Mouse (Mus musculus) urinary bladder, adult 18-20 months (tissue): ENCODE measurements around the gene Chrna3.

ENCODE experiments used
- DNase-seq, 2 experiments: peaks; one replicate each; pipeline ENCODE4 v3.0.0; 2022; ENCODE audit warnings: low spot score in 2 of 2, mixed read lengths in 2 of 2

The Chrna3 gene

GRCm38 (mm10) chr9:55026275-55026663 lies at the start of gene Chrna3:
Gene Chrna3 (minus strand): TSS chr9:55026562.
- no peak for DNase-seq

- DNase-seq, result no peak
Measured at GRCm38 (mm10) chr9:55067965-55068265, 41.6 kb upstream of the Chrna3 start.

DNA sequence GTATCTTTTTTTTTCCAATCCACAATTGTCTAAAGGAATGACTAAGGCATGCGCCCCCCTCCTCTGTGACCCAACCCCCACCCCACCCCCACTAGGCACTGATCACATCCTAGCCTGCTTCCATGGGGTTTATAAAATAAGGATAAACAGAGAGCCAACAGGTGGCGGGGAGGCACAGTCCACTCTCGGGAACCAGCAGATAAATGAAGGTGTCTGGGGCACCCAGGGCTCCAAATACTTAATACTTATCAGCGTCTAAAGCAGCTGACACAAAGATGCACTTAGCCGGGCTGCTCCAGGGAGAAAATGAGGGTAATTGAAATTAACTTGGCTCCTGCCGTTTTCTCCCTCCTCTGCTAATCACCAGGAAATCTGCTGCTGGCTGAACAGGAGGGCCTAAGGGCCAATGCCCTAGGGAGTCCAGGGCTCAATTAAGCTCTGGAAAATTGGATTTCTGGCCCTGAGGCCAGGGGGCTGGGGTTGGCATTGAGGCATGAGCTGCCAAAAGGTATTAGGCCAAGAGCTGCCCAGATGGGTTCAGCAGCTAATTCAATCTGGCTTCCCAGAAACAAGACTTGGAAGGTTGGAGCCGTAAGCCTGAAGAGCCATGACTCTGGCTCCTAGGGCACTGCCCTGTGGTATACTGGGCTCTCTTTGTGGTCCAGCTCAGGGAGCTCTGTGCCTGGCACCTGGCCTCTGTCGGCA lies 41.0 kb upstream of the Chrna3 start:
- no peak for DNase-seq

DNA sequence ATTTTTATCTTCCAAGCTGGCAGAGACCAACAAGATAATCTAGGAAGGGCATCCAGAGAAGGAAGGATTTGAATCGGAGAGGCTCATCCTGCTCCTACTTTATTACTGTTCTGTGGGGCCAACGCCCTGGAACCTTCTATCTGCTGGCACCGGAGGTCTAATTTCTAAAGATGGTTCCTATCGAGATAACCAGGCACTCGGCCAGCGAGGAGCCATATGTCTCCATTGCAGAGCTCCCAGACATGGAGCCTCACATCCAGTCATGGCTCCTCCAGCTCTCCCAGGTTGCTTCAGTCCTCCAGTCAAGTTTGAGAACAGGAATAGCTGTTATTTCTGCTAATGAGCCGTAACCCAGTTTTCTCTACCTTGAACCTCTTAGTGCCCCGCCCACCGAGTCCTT lies 38.9 kb upstream of the Chrna3 start:
- DNase-seq, result no peak

DNA sequence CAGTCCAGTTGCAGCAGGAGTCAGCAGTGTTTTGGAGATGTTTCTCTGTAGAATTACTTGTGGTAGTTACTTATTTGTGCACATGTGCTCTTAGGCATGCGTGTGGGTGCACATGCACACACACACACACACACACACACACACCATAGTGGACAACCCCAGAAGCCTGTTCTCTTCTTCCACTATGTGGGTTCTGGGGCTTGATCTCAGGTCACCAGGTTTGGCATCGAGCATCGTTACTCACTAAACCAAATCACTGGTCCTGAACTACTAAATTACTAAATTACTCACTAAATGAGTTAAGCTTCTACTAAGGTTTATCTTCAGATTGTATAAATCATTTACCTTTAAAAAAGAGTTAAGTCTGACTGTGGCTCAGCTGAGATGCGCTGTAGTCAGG lies 31.7 kb upstream of the Chrna3 start:
- no peak for DNase-seq

DNA sequence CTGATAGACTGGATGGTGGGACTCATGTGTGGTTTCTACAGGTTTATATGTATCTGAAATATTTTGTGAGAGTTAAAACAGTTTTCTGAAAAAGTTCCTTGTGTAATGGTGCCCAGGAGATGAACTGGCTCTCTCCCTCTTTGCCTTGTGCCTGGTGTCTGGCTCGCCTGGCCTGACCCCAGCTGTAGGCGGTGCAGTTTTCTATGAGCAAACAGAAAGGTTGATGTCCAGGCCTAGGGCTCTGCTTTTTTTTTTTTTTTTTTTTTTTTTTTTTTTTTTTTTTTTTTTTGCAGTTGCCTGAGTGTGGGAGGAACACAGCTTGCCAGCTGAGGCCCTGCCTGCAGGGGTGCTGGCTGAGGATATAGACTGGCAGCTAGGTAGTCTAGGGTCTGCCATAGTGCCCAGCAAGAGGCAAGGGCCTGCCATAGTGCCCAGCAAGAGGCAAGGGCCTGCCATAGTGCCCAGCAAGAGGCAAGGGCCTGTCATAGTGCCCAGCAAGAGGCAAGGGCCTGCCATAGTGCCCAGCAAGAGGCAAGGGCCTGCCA lies 29.1 kb upstream of the Chrna3 start:
- DNase-seq, result no peak

DNA sequence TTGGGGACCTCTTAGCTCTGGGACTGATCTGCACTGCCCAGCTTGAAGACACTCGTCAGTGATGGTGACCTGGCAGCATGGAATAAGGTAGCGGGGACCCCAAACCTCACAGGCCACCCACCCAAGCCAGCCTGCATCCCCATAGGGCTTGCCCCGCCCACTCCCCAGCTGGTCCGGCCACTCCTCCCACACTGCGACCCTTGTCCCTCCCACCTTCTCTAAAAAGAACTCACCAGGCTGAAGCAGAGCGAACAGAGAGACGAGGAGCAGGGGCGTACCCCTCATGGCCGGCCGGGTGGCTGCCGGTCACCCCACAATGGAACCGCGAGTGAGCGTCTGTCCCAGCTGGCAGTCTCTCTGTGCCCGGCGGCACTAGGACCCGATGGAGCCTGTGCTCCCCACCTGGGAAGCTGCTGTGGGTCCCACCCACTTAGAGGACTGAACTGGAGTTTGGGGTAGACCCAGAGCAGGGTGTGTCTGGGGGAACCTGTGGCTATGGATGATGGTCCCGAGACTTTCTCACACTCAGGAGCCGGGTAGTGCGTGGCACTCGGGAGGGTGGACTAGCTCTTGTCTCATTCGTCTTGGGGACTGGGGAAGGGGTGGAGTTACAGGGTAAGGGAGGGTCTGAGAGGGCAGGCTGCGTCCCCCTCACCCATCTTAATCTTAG lies 22.0 kb upstream of the Chrna3 start, which contains the start of gene Chrnb4:
TSS of gene Chrnb4 (minus strand) at position 569 of the 670 bp plus-strand sequence.
- DNase-seq, result peak in 1 of 2 experiments; percentile 28

DNA sequence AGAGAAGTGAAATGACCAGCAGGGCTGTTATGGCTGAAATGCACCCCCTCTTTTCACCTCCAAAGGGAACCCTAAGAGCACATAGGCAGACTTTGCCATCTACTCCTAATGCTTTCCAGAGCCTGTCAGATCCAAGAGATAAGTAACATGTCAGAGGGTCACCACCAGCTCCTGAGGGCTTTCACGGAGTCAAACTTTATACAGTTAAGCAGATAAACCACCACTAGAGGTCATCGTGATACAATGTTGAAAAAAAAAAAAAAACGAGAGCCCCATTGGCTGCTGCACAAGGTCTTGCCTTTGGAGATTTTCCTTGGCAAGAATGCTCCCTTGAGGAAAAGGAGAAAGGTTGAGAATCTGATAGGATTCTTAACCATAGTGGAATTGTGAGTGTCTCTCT lies 20.4 kb upstream of the Chrna3 start:
- DNase-seq, result no peak

- DNase-seq, result no peak
Measured at GRCm38 (mm10) chr9:55045001-55045400, 18.6 kb upstream of the Chrna3 start.

- DNase-seq, result no peak
Measured at GRCm38 (mm10) chr9:55043688-55044087, 17.3 kb upstream of the Chrna3 start.

- no peak for DNase-seq
Measured at GRCm38 (mm10) chr9:55041389-55041788, 15.0 kb upstream of the Chrna3 start.

GRCm38 (mm10) chr9:55039983-55040382 lies 13.6 kb upstream of the Chrna3 start:
- no peak for DNase-seq

GRCm38 (mm10) chr9:55038948-55039347 lies 12.6 kb upstream of the Chrna3 start:
- no peak for DNase-seq

DNA sequence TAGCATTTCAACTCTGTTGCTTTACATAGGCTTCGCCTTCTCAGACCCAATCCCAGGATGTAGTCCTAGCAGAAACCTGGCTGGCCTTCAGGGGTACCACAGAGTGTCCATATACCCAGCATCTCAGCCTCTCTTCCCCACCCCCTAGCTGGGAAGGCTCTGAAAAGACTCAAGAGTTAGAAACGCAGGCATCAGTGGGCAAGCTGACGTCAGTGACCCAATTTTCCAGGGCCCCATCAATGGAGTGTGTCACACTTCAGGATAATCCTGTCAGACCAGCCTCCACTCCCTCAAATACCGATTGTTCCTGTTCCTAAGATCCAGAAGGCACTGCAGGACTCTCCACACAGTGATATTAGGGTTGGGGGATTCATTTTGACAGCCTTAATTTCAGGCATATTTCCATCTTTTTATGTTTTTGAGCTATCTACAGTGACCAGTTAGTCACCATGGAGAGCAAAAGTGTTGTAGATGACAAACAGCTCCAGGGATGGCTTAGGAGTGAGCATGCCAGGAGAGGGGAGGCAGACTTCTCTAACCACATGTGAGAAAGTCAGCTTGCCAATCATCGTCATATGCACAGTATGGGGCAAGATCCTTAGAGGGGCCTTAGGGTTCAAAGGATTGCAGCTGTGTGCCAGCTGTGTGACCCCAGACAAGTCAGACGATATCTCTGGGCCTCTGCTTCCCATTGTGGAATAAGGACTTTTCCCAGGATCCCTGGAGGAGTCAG lies 5.2 kb upstream of the Chrna3 start:
- no peak for DNase-seq

- no peak for DNase-seq
Measured at GRCm38 (mm10) chr9:55025534-55026274, 658 bp downstream of the Chrna3 start.

GRCm38 (mm10) chr9:55023902-55024583 lies 2.3 kb downstream of the Chrna3 start:
- peak; percentile 50 to 75 for DNase-seq

DNA sequence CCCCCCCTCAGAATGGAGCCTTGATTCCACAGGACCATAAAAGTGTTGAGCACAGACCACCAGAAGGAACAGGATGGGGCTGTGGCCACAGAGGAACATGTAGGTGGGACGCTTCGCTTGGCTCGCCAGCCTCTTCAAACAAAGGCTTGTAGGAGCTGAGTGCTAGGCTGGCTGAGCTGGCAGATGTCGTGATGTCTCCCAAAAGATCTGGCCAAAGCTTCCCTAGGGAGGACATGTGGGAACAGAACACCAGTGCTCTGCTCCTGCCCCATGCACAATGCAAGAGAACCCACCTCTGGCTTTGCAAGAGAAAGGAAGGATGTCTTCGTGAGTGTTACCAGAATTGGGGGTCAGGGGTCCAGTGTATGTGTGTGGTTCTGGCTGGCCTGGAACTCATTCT lies 3.0 kb downstream of the Chrna3 start:
- DNase-seq, result no peak

DNA sequence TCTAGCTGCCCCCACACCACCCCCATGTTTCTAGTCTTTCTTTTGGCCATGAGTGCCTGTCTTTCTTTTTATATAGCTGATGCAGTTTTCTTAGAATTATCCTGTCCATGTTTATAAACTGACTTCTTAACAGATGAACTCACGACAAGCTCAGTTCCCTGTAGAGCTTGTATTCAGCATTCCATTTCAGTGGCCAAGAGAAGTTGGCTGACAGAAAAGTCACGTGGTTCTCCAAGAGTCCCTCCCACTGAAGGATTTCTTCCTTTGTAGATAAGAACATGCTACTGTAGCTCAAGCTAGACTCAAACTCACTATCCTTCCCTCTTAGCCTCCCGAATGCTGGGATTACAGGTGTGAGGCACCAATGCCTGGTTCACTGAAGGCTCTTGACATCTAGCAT lies 9.4 kb downstream of the Chrna3 start:
- DNase-seq, result no peak

- no peak for DNase-seq
Measured at GRCm38 (mm10) chr9:55010588-55011350, 15.6 kb downstream of the Chrna3 start.

DNA sequence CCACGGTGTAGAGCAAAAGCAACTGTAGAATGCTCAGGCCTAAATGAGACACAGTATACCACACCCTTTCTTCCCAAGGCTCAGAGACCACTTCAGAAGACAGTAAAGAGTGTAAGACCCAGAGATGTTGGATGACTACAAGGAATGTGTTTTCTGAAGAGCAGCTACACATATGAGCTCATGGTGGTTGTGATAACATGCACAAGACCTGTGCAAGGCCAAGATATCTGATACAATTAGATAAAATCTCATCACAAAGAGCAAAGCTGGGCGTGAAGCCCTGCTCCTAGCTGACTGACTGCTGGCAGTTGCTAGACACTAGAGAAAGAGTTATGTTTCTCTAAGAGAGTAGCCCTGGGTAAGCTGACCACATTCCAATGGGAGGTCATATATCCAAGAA lies 16.7 kb downstream of the Chrna3 start:
- no peak for DNase-seq

GRCm38 (mm10) chr9:55003609-55004008 lies 22.8 kb downstream of the Chrna3 start:
- no peak for DNase-seq
